Mouse (Mus musculus) neural tube, embryonic 12.5 days (tissue): ENCODE measurements around the gene Prima1. TPM values are rescaled to one million over a fixed set of nuclear protein-coding genes. Genes with fewer than 3 reads are reported as not detected.

Experiments
- polyA plus RNA-seq: library from polyadenylated mRNA; unstranded; fragments of >200 nt; fragmentation: Nextera tagmentation; extraction: Ambion mirVana; gene quantifications from 2 replicates; pipeline ENCODE4 v1.2.1, GENCODE M21; 2016

Gene Prima1
- polyA plus RNA-seq, 1 experiment from 2014 or later: 2.4 TPM

Other genes with a start within 250 kb of the Prima1 start
- gene Fam181a, start 68.8 kb upstream of the Prima1 start, polyA plus RNA-seq: 21.3 and 23.2 TPM in 2 replicates
- 2.0 and 2.7 TPM in 2 replicates for gene Asb2, start 113.9 kb upstream of the Prima1 start, polyA plus RNA-seq
- gene Otub2, start 146.5 kb upstream of the Prima1 start, polyA plus RNA-seq: 20.2 and 20.6 TPM in 2 replicates
- 0.79 and 1.1 TPM in 2 replicates for gene 9330161L09Rik, start 165.7 kb upstream of the Prima1 start, polyA plus RNA-seq
- gene Ddx24, start 183.7 kb upstream of the Prima1 start, polyA plus RNA-seq: 104 and 126 TPM in 2 replicates
- 3.7 and 4.0 TPM in 2 replicates for gene Ifi27, start 192.1 kb upstream of the Prima1 start, polyA plus RNA-seq
- gene Ifi27l2a, start 201.5 kb upstream of the Prima1 start, polyA plus RNA-seq: 1.1 and 2.8 TPM in 2 replicates
- gene Ifi27l2b, start 215.1 kb upstream of the Prima1 start, polyA plus RNA-seq: not detected in 2 replicates